Mouse (Mus musculus): Measurements from ENCODE around the gene Gm19684.
"Not testable (repeated sequence)": the region's sequence is repeated elsewhere in the genome, so short reads cannot be mapped to it uniquely, and the experiment has no call there.

Gm19684 gene

DNA sequence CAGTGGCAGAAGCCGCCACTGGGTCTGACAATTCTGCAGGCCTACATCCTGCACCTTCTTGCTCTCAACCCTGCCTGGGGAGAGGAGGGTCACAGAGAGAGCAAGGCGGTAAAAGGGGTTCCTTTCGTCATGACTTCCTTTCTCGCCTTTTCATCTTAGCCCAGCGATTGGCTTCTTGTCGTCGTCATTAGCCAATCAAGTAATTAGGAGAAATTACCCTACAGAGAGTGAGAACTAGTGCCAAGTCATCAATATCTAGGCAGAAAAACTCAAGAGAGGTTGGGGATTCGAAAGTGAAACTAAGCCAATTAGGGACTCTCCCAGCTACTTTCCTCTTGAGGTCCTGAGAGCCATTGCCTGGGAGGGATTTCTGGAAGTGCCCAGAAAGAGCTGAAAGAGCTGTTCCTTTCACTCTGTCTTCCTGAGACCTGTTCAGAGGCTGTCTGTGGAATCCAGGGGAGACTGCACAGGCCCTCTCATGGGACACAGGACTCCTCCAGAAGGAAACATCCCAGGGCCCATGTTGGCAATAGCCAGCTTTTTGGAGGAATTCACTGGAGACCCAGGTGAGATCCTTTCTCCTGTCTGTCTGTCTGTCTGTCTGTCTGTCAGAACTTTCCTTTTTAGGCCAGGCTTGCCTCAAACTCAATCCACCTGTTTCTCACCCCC is at the start of gene Gm19684:
Gene Gm19684 (plus strand): TSS at position 327 of the 669 bp plus-strand sequence.
- not testable (repeated sequence) for ATAC-seq (ENCODE audit: insufficient number of reproducible peaks, low FRiP score, low TSS enrichment)

DNA sequence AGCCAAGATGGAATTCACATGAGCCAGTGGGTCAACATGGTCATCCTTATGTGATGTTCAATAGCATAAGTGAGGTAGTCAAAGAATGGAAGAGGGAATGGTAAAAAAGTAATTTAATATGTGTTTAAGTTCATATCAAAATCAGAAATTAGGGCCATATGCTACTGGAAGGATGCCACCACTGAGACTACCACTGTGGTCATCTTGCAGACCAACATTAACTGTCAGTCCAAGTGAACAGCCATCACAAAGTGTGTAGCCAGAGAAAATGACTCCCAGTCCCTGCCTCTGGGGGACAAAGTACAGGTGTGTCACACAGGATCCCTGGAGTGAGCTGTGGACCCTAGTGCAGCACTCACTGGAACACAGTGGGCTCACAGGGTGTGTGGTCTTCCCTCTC is 39.6 kb upstream of the Gm19684 start:
- ATAC-seq (ENCODE audit: insufficient number of reproducible peaks, low FRiP score, low TSS enrichment) = not testable (repeated sequence)

DNA sequence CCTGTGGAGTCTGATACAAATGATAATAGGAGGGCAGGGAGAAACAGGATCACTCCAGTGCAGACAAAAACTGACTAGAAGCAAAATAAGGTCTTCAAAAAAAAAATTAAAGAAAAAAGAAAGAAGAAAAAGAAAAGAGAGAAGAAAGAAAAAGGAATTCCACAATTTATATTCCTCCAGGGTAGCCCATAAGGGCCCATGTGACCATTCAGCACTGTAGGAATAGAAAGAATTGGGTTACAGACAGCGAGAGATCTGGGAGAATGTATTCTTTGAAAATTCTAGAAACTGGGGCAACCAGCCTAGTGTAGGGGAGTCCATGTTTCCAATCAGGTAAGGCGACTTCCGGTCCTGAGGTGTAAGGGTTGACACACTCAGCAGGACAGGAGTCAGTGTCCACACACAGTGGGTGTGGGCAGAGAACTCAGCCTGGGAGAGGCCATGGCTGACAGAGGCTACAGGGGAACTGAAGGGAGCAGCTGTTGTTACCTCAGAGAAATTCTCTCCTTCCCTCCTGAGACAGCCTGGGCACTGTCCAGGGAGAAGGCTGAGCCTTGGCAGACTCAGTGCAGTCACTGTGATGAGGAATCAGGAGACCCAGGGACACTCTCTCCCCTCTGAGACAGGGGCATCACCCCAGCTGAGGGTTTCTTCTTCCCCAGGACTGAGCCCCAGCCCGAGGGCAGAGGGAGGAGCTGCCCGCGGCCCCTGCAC is 38.8 kb upstream of the Gm19684 start:
- ATAC-seq (ENCODE audit: insufficient number of reproducible peaks, low FRiP score, low TSS enrichment) = not testable (repeated sequence)

DNA sequence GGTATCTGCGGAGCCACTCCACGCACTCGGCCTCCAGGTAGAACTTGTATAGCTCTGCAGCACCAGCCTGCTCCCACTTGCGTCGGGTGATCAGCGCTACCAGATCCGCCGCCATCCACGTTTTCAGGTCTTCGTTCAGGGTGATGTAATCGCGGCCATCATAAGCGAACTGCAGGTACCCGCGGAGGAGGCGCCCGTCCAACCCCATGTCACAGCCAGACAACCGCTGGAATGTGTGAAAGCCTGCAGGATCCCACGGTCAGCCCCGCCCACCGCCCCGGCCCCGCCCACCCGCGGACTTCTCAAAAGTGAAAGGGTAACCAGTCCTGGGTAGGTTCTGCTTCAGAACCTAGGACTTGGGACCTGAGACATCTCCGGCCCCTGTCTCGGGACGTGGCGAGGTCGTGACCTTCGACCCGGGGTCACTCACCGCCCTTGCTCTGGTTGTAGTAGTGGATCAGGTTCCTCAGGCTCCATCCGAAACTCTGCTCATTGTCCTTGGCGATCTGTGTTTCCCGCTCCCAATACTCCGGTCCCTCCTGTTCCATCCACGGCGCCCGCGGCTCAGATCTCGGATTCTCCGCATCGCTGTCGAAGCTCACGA is 38.1 kb upstream of the Gm19684 start:
- ATAC-seq (ENCODE audit: insufficient number of reproducible peaks, low FRiP score, low TSS enrichment) = no peak

DNA sequence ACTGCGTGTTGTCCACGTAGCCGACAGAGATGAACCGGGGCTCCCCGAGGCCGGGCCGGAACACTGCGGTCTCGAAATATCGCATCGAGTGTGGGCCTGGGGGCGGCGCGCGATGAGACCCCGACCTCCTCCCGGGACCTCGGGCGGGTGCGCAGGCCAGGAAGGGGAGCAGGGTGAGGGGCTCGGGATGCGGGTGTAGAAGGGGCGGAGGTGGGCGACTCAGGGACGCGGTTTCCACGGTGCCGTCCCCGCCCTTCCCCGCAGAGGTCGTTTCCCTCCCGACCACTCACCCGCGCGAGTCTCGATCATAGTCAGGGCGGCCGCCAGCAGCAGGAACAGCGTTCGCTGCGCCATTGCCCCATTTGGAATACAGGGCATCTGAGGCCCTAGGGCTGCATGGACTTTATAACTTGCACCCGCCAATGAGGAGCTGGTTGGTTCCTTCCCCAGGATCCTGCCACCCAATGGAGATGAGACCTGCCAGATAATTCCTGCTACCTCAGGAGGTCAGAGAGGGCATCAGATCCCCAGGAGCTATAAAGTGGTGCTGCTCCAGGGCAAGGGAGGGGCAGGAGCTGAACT is 37.5 kb upstream of the Gm19684 start:
- ATAC-seq (ENCODE audit: insufficient number of reproducible peaks, low FRiP score, low TSS enrichment) = no peak

DNA sequence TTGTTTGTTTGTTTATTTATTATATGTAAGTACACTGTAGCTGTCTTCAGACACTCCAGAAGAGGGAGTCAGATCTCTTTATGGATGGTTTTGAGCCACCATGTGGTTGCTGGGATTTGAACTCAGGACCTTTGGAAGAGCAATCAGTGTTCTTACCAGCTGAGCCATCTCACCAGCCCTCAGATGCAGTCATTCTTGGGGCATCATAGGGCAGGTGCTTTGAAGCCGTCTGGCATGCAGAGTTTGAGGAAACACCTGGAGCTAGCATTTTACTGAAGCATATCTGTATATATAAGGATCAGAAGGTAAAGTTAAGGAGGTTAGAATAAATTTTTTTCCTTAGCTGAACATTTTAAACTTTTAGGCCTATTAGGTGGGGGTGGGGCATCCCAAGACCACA is 35.5 kb upstream of the Gm19684 start:
- not testable (repeated sequence) for ATAC-seq (ENCODE audit: insufficient number of reproducible peaks, low FRiP score, low TSS enrichment)

DNA sequence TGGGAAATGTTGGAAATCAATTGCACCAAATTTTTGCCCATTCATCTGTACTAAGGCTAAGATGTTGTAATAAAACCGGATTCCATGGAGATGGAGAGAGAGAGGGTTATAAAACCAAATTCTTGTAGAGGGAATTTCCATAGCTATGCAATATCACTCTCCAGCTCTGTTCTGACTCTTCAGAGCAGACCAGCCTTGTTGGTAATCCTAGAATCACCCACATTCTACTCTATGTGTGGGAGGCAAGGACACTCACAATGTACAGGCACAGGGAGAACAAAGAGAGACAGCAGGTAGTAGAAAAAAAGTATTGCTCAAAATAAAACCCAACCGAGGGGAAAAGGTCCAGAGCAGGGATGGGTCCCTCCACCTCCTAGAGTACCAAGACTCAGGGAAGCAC is 29.5 kb upstream of the Gm19684 start:
- not testable (repeated sequence) for ATAC-seq (ENCODE audit: insufficient number of reproducible peaks, low FRiP score, low TSS enrichment)

DNA sequence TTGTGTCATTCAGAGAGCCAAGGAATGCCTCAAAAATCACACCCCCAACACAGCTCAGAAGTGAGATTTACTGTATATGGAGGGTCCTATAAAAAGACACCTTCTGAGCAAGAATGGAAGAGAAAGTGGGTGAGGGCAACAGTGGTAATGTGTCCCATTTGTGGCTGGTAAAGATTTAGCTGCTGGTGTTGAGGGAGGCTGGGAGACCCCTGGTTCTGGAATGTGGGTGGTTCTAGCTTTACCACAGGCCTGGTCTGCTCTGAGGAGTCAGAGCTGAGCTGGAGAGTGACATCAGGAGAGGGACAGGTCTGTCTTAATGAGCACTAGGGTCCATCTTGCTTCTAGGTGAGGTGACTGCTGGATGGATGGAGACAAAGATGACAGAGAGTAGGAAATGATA is 29.0 kb upstream of the Gm19684 start:
- ATAC-seq (ENCODE audit: insufficient number of reproducible peaks, low FRiP score, low TSS enrichment) = not testable (repeated sequence)

DNA sequence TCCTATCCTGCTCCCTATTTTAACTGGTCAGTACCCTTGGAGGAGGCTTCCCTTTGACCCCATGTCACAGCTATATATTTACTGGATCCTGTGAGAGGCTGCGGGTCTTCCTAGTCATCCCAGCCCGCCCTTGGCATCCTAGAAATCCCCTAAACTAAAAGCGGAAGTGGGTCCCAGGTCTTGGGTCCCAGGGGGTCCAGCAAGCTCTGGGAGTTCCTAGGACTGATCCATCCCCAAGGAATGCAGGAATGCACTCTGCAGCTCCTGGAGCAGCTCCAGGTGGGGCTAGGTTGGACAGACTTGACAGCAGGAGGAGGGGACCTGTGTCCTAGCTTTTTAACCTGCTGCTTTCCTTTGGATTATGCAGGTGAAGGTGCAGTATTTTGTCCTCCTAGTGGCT is 27.5 kb upstream of the Gm19684 start:
- no peak for ATAC-seq (ENCODE audit: insufficient number of reproducible peaks, low FRiP score, low TSS enrichment)

DNA sequence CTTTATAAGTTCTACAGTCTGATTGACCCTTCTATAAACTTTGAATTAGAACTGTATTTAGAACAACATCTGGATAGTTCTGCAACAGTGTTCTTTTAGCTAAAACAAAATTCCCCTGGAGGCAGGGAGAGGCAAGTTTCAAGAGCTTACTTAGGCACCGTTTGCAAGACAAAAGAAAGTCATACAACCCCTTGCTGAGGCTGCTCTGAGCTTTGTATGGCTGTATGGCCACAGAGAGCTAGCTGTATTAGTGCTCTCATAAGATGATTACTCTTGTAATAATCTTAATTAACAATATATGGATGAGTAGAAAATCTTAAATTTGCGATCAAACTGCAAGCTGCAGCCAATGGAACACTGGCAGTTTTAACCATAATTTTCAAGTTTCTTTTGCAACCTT is 21.9 kb upstream of the Gm19684 start:
- ATAC-seq (ENCODE audit: insufficient number of reproducible peaks, low FRiP score, low TSS enrichment) = not testable (repeated sequence)

DNA sequence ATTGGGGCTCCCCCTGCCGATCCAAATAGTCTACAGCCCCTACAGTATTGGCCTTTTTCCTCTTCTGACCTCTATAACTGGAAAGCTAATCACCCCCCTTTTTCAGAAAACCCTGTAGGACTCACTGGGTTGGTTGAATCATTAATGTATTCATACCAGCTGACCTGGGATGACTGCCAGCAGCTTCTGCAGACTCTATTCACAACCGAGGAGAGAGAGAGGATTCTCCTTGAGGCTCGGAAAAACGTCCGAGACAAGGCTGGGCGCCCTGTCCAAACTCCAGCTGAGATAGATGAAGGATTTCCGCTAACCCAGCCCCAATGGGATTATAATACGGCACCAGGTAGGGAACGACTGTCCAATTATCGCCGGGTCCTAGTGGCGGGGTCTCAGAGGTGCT is 19.4 kb upstream of the Gm19684 start:
- ATAC-seq (ENCODE audit: insufficient number of reproducible peaks, low FRiP score, low TSS enrichment) = not testable (repeated sequence)

DNA sequence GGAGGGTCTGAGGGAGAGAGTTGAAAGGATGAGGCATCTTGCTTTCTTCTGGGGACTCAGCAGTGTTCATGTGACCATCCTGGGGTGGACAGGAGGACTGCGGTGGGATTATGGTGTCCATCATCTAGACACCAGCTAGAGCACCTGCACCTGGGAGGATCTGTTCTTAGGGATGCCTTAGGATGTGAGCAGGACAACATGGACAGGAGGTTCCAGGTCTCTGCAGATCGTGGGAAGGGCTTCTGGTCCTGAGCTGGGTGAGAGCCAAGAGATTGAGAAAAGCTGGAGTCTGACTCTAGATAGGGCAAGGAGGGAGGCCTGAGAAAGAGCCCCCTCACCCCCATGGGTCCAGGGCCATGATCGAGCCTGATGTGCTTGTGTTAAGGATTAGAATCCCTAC is 11.3 kb upstream of the Gm19684 start:
- ATAC-seq (ENCODE audit: insufficient number of reproducible peaks, low FRiP score, low TSS enrichment) = not testable (repeated sequence)

DNA sequence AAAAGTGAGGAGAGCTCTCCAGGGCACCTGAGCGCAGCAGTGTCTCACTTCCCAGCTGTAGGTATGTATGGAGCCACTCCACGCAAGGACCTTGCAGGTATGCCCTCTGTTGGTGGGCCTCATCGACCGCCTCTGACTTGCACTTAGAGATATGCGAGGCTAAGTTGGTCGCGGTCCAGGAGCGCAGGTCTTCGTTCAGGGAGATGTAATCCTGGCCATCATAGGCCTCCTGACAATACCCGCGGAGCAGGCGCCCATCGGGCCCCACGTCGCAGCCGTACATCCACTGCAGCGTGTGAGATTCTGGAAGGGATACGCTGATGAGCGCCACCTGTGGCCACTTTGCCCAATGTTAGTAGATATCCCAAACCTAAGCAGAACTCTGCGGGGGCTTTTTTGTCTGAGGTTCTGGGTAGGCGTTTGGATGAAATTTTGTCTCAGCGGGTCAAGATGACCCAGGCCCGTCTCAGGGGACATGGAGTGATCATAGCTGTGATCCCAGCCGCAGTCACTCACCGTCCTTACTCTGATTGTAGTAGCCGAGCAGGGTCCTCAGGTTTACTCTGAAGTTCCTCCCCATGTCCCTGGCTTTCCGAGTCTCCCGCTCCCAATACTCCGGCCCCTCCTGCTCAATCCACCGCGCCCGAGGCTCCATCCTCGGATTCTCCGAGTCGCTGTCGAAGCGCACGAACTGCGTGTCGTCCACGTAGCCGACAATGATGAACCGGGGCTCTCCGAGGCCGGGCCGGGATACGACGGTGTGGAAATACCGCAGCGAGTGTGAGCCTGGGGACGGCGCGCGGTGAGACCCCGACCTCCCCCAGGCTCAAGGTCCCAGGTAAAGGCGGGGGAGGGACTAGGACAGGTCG is 10.6 kb upstream of the Gm19684 start:
- peak; percentile 66; the same call in 1 of the 2 replicates for ATAC-seq (ENCODE audit: insufficient number of reproducible peaks, low FRiP score, low TSS enrichment)

DNA sequence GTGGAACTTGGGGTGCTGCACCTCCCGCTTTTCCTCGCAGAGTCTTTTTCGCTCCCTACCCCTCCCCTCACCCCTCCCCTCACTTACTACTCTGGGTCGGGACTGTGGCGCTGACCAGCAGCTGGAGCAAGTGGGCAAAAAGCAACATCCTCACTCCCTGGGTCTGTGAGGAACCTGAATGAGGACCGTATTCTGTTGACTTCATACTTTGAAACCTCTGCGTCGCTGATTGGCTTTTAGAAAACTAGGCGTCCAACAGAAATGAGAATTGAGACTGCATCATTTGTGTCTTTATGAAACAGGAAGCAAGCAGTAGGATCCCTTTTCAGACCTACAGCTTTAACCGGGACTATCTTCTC is 10.0 kb upstream of the Gm19684 start:
- 0 out of 2 replicates have a peak, but pooled peaks have one; percentile 56 for ATAC-seq (ENCODE audit: insufficient number of reproducible peaks, low FRiP score, low TSS enrichment)

DNA sequence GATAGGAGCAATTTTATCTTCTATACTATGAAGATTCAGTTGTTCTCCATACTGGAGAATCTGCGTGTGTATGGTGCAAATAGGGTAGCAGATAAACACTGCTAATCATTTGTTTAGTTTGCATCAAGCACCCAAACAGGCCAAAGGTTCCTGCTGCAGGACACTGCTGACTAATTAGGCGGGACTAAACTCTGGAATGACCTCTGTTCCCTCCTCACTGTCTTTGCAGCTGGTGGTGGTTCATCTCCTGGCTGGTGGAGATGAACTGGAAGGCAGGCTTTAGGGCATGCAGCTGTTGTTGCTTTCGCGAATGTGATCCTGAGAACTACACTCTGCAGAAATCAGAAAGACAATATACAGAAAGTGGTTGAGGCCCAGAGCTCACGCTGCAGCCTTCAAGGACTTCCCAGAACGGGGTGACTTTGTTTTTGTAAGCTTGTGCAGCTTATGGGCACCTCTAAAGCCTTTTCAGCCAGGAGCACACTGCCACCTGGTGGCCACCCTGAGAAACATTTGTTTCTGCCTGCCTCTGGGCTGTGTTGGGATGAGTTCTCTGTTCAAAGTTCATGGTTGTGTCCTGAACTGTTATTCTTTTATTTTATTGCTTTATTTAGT is 7.4 kb upstream of the Gm19684 start:
- not testable (repeated sequence) for ATAC-seq (ENCODE audit: insufficient number of reproducible peaks, low FRiP score, low TSS enrichment)

DNA sequence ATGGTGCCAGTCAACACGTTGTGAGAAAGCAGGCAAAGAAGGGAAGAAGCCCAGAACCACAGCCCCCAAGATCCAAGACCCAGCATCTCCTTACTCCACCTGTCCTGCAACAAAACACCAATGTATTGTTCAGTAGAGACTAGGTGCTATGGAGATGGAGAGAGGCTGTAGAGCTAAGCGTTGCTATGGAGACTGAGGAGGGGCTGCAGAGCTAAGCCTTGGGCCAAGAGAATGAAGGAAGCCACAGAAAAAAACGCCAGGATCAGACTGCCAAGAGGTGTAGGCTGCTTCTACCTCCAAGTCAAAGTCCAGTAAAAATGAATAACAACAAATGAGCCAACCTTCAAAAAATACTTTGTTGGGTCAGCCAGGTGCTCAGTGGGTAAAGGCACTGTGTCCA is 4.9 kb upstream of the Gm19684 start:
- ATAC-seq (ENCODE audit: insufficient number of reproducible peaks, low FRiP score, low TSS enrichment) = not testable (repeated sequence)

DNA sequence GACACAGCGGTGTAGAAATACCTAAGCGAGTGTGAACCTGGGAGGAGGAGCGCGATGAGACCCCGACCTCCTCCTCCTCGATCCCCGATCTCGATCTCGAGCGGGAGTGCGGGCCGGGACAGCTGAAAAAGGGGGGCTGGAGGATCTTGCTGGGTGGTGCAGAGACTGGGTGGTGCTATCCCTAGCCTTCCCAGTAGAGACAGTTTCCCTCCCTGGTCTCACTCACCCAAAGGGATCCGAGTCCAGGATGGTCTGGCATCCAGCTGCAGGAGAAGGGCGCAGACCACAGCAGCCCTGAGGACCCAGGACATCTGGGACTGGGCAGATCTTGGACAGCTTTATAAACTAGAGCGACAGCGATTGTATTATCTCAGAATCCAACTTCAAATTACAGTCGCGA is 639 bp upstream of the Gm19684 start:
- ATAC-seq (ENCODE audit: insufficient number of reproducible peaks, low FRiP score, low TSS enrichment) = not testable (repeated sequence)

DNA sequence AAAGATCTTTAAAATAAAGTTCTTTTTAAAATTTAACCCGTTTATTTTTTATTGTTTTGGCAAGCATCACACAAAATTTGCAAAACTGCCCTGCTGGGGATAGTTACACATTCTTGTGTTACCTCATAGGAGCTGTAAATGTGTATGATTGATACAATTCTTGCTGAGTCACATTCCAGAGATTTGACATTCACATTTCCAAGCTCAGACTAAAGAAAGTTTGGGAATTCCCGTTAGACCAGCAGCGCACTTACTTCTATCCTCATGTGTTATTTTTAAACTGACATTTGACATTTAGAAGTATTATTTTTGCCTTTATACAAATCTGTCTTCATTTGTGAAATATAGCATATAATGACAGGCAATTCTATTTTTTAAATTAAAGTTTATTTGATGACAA is 2.6 kb downstream of the Gm19684 start:
- ATAC-seq (ENCODE audit: insufficient number of reproducible peaks, low FRiP score, low TSS enrichment) = not testable (repeated sequence)

DNA sequence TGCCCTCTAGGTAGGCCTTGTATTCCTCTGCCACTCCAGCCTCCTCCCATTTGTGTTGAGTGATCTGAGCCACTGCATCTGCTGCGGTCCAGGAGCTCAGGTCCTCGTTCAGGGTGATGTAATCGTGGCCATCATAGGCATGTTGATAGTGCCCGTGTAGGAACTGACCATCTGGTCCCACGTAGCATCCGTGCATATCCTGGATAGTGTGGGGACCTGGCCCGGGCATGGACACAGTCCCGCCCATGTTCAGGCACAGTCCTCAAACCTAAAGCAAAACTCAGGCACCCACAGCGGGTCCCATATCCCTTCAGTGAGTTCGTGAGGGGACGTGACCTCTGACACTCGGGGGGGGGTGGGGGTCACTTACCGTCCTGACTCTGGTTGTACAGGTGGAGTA is 7.0 kb downstream of the Gm19684 start:
- ATAC-seq (ENCODE audit: insufficient number of reproducible peaks, low FRiP score, low TSS enrichment) = not testable (repeated sequence)
